Mouse (Mus musculus): Measurements from ENCODE around the gene Myh10. TPM values are rescaled to one million over a fixed set of nuclear protein-coding genes. Genes with fewer than 3 reads are reported as not detected.
A peak's percentile ranks its signal among the peaks of the same experiment; 100 is the strongest.

Myh10 gene
- total and polyA plus RNA-seq, 3 experiments = 17.9 to 25.9 (median 25.6) TPM

DNA sequence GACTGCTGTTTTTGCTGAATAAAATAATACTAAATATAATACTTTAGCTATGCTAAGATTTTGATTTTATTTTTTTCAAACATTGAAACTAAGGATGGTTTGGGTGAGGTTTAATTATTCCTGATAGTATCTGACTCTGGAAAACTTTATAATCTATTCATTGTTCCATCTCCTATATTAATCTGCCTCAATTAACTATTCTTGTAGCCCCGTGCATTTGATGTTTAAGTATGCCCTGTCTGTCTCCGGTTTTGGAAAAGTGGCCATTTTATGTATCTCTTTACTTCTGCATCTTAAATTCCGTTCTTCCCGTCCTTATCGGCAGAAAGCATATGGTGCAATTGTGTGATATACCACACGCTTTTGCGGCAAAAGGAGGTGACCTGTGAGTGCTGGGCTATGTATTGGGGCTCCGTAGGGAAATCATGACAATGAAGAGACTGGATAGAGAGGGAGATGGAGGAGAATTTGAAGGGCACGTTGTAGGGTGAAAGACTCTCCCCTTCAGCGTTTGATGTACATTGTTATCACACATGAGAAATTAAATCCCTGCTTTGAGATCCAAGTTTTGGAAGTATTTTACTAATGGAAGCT, 2.2 kb downstream of the Myh10 start:
- DNase-seq = no peak
- intact Hi-C loops (cut with DNase I) = no loop called here
- WGBS = 23% methylated on average over 10 of the region's 10 CpGs
- no peak for TF ChIP-seq CTCF (IDR thresholded peaks at IDR 0.05)
- TF ChIP-seq EP300 (IDR thresholded peaks at IDR 0.05; ENCODE audit: insufficient read depth, low read depth, low read length) = no peak
- no peak for TF ChIP-seq POLR2A (IDR thresholded peaks at IDR 0.05; ENCODE audit: insufficient read depth, low read depth, low read length)
- H3K27ac ChIP-seq = peak overlapping the region; percentile 93
- H3K4me1 ChIP-seq (ENCODE audit: control insufficient read depth, insufficient read depth, low read length) = peaks cover 4% of the 10 kb centered on the region
- peaks cover 3% of the 10 kb centered on the region; the same call in 1 of the 2 replicates for H3K36me3 ChIP-seq (ENCODE audit: control insufficient read depth, insufficient read depth, low read length)
- H3K9ac ChIP-seq (ENCODE audit: low read depth, low read length) = no peak overlapping the region
- H3K4me3 ChIP-seq = peak overlapping the region; percentile 86
- H3K79me2 ChIP-seq (replicated peaks; ENCODE audit: control insufficient read depth, insufficient read depth, low read length) = peaks cover 5% of the 10 kb centered on the region; the same call in 1 of the 2 replicates
- no peaks in the 10 kb centered on the region for H3K27me3 ChIP-seq (ENCODE audit: control insufficient read depth, insufficient read depth, low read length)

DNA sequence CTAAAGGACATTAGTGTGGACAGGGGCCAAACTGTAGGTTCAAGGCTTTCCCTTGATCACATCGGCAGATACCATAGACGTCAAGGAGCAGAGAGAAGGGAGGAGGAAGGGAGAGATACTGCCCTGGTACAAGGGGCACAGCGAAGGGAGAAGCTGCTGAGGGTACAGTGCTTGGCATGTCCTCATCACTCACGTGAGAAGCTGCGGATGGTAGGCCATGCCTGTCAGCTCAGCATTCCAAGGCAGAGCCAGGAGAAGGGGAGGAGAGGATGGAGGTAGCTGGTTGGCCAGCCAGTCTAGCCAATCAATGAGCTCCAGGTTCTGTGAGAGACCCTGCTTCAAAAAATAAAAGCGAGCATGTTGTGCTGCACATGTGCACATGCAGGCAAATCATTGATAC, 11.0 kb downstream of the Myh10 start:
- Histone ChIP-seq H3K27me3 (ENCODE audit: control insufficient read depth, insufficient read depth, low read length) (no peaks in the 10 kb centered on the region), H3K9ac (ENCODE audit: low read depth, low read length) (no peak overlapping the region), H3K36me3 (ENCODE audit: control insufficient read depth, insufficient read depth, low read length) (peaks cover 6% of the 10 kb centered on the region), H3K4me3 (no peak overlapping the region), H3K27ac (no peak overlapping the region), H3K4me1 (ENCODE audit: control insufficient read depth, insufficient read depth, low read length) (peaks cover 3% of the 10 kb centered on the region), H3K79me2 (replicated peaks; ENCODE audit: control insufficient read depth, insufficient read depth, low read length) (peaks cover 5% of the 10 kb centered on the region)
- no peak for DNase-seq
- intact Hi-C loops (cut with DNase I) = no loop called here
- TF ChIP-seq EP300 (IDR thresholded peaks at IDR 0.05; ENCODE audit: insufficient read depth, low read depth, low read length) (no peak), POLR2A (IDR thresholded peaks at IDR 0.05; ENCODE audit: insufficient read depth, low read depth, low read length) (no peak)
- 84% methylated on average over 6 of the region's 6 CpGs for WGBS

DNA sequence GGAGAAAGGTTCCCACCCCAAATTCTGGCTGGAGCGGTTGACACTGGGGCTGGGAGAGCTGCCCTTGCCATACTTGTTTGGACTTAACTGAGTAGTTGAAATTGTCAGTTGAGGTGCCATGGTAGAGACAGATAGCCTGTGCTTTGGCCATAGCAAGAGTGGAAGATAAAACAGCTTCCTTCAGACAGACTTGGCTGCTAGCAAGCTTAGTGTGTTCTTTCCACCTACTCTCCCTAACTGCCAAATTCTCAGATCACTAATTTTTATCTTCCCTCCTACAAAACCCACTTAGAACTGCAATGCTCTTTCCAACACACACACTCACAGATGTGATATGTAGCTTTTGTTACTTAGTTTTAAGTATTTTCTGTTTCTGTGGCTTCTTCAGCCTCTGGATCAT, 12.0 kb downstream of the Myh10 start:
- WGBS = 65% methylated on average over 1 of the region's 1 CpGs
- intact Hi-C loops (cut with DNase I) = no loop called here
- Histone ChIP-seq H3K36me3 (ENCODE audit: control insufficient read depth, insufficient read depth, low read length) (peaks cover 8% of the 10 kb centered on the region), H3K27me3 (ENCODE audit: control insufficient read depth, insufficient read depth, low read length) (no peaks in the 10 kb centered on the region), H3K79me2 (replicated peaks; ENCODE audit: control insufficient read depth, insufficient read depth, low read length) (peaks cover under 1% of the 10 kb centered on the region), H3K9ac (ENCODE audit: low read depth, low read length) (no peak overlapping the region), H3K4me3 (no peak overlapping the region), H3K27ac (no peak overlapping the region), H3K4me1 (ENCODE audit: control insufficient read depth, insufficient read depth, low read length) (peaks cover 3% of the 10 kb centered on the region)
- TF ChIP-seq EP300 (IDR thresholded peaks at IDR 0.05; ENCODE audit: insufficient read depth, low read depth, low read length) (no peak), POLR2A (IDR thresholded peaks at IDR 0.05; ENCODE audit: insufficient read depth, low read depth, low read length) (no peak), CTCF (IDR thresholded peaks at IDR 0.05) (no peak)
- no peak for DNase-seq

DNA sequence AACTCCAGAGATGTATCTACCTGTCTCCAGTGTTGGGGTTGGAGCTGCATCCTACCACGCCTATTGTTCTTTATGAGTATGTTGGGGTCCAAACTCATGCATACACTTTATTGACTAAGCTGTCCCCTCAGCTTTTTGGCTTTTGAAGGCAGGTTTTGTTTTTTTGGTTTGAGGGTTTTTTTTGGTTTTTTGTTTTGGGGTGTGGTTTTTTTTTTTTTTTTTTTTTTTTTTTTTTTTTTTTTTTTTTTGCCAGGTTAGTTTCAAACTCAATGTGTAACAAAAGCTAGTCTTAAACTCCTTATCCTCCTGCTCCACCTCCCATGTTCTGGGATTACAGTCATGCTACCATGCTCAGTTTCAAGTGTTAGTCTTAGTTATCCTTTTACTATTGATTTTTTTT, 12.9 kb downstream of the Myh10 start:
- WGBS = 97% methylated on average over 1 of the region's 1 CpGs
- Histone ChIP-seq H3K79me2 (replicated peaks; ENCODE audit: control insufficient read depth, insufficient read depth, low read length) (no peaks in the 10 kb centered on the region; the same call in none of the 2 replicates), H3K36me3 (ENCODE audit: control insufficient read depth, insufficient read depth, low read length) (peaks cover 8% of the 10 kb centered on the region), H3K9ac (ENCODE audit: low read depth, low read length) (no peak overlapping the region), H3K27ac (no peak overlapping the region), H3K27me3 (ENCODE audit: control insufficient read depth, insufficient read depth, low read length) (no peaks in the 10 kb centered on the region), H3K4me3 (no peak overlapping the region), H3K4me1 (ENCODE audit: control insufficient read depth, insufficient read depth, low read length) (peaks cover 3% of the 10 kb centered on the region)
- intact Hi-C loops (cut with DNase I) = no loop called here
- no peak for DNase-seq
- TF ChIP-seq EP300 (IDR thresholded peaks at IDR 0.05; ENCODE audit: insufficient read depth, low read depth, low read length) = no peak
- TF ChIP-seq POLR2A (IDR thresholded peaks at IDR 0.05; ENCODE audit: insufficient read depth, low read depth, low read length) = no peak
- TF ChIP-seq CTCF (IDR thresholded peaks at IDR 0.05) = no peak

DNA sequence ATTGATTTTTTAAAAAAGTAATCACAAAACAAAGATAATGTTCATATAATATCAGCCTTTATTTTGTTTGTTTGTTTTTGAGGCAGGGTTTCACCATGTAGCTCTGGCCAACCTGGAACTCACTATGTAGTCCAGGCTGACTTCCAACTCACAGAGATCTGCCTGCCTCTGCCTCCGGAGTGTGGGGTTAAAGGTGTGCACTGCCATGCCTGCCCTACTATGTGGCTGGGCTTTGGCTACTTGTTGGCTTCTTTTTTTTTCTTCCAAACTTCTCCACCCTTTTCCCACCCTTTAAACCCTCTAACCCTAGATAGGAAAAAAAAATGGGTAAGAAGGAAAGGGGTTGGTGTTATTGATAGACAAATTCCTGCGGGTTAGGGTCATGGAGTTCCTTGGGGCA, 13.5 kb downstream of the Myh10 start:
- Histone ChIP-seq H3K4me3 (no peak overlapping the region), H3K79me2 (replicated peaks; ENCODE audit: control insufficient read depth, insufficient read depth, low read length) (no peaks in the 10 kb centered on the region; the same call in none of the 2 replicates), H3K9ac (ENCODE audit: low read depth, low read length) (no peak overlapping the region), H3K27ac (no peak overlapping the region), H3K4me1 (ENCODE audit: control insufficient read depth, insufficient read depth, low read length) (peaks cover 3% of the 10 kb centered on the region), H3K36me3 (ENCODE audit: control insufficient read depth, insufficient read depth, low read length) (peaks cover 8% of the 10 kb centered on the region), H3K27me3 (ENCODE audit: control insufficient read depth, insufficient read depth, low read length) (no peaks in the 10 kb centered on the region)
- DNase-seq = no peak
- TF ChIP-seq EP300 (IDR thresholded peaks at IDR 0.05; ENCODE audit: insufficient read depth, low read depth, low read length) = no peak
- no peak for TF ChIP-seq CTCF (IDR thresholded peaks at IDR 0.05)
- TF ChIP-seq POLR2A (IDR thresholded peaks at IDR 0.05; ENCODE audit: insufficient read depth, low read depth, low read length) = no peak
- WGBS = 93% methylated on average over 2 of the region's 2 CpGs
- intact Hi-C loops (cut with DNase I) = loop anchor here (5.0 kb wide), 1 partner anchor 118 kb away; the partner anchor contains the start of gene Ccdc42

Measured in heart, adult 2 months (tissue).